Mouse (Mus musculus) Muller cell, postnatal 12 days (primary cell): ENCODE measurements around the gene Bicc1.

Experiments used
- DNase-seq: peaks from one replicate; pipeline ENCODE4 v3.0.0-alpha.2; 2015; ENCODE audit errors: inconsistent ontology term

Bicc1 gene

DNA sequence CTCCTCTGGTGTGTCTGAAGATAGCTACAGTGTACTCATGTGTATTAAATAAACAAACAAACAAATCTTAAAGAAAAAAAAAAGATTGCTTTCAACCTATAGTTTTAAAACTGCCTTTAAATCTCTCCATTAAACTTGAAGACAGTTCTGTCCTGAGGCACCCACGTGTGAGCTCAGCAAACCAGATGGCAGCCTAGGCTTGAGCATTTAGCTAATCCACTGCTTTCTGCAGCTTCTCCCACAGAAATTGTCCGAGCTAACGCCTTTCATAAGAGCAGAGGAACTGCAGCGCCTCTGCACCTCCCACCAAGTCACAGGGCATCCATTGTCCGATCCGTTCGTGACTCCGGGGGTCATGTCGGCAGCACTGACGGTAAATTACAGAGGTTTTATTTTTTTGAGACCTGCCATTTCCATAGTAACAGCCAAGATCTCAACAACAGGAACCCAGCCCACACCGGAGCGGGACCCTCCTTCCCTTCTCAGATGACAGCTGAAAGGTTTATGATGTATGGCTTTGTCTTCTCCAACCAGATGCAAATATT, 284.4 kb downstream of the Bicc1 start:
- no peak for DNase-seq
